Mouse (Mus musculus): ENCODE measurements around the gene Mdm2.

DNA sequence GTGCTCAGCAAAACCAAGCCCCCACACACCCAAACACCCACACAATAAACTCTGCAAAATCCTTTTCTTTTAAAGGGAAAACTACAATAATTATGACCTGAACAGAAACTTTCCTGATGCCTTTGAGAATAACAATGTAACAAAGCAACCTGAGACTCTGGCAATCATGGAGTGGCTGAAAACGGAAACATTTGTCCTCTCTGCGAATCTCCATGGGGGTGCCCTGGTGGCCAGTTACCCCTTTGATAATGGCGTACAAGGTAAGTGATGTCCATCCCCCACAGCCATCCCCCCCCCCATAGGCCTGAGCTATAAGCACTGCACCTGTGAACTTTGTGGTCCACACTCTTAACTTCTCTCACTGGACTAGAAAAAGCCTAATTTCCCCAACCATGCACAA, 40.5 kb downstream of the Mdm2 start:
- TF ChIP-seq EP300 (IDR thresholded peaks at IDR 0.05; ENCODE audit: insufficient read depth, low read depth, low read length) (no peak), CTCF (IDR thresholded peaks at IDR 0.05) (no peak), POLR2A (IDR thresholded peaks at IDR 0.05; ENCODE audit: insufficient read depth, low read depth, low read length) (no peak)
